Mouse (Mus musculus): Measurements from ENCODE around the gene Wfdc6b.
"Not testable (repeated sequence)": the region's sequence is repeated elsewhere in the genome, so short reads cannot be mapped to it uniquely, and the experiment has no call there.

The Wfdc6b gene

DNA sequence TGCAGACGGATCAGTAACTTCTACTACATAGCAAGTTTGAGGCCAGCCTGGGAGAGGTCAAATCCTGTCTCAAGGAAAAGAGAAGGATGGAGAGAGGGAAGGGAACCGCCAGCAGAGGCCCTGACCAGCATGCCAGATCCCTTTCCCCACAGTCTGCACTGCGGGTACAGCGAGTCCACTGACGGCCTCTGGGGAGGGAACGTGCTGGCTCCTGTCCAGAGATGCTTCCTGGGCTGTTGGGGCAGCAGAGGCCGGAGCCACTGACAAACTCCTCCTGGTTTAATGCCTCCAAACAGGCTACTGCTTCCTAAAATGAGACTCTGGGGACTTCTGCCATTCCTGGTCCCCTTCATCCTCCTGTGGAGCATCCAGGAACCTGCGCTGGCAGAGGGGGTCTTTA, at the start of gene Wfdc6b, which contains the start of gene Wfdc8:
TSS of gene Wfdc6b (plus strand) at position 52 of the 400 bp plus-strand sequence.
TSS of gene Wfdc8 (minus strand) at position 156 of the 400 bp plus-strand sequence.
- DNase-seq (ENCODE audit: low spot score in 2 of 2), result not testable (repeated sequence)

DNA sequence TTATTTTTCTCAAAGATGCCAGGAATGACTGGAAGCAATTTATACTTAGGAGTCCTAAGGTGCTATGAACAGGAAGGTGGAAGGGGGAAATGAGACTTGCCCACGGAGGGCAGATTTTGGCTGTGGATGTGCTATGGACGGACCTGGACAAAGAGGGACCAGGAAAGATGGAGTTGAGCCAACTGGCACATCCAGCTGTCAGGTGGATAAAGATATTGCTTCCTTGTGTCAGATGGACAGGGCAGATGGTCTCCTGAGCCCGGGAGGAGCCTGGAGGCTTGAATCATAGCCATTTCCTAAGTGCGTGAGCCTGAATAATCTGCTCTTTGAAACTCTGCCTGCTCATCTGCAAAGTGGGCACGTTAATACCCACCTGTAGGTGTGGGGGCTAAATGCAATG, 49.0 kb upstream of the Wfdc6b start:
- no peak for DNase-seq (ENCODE audit: low spot score in 2 of 2)

DNA sequence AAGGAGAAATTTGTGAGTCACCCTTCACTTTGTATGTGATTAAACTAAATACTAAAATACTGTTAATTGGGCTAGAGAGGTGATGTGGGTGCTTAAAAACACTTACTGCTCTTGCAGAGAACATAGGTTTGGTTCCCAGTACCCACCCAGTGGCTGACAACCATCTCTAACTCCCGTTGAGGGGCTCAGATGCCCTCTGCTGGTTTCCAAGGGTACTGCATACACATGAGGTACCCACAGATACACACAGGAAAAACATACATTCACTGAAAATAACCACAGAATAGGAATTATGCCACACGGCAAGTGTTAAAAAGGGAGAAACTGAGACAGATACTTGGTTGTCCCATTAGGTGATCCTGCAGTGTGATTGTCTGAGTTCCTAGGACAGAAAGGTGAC, 46.3 kb upstream of the Wfdc6b start:
- no peak for DNase-seq (ENCODE audit: low spot score in 2 of 2)

DNA sequence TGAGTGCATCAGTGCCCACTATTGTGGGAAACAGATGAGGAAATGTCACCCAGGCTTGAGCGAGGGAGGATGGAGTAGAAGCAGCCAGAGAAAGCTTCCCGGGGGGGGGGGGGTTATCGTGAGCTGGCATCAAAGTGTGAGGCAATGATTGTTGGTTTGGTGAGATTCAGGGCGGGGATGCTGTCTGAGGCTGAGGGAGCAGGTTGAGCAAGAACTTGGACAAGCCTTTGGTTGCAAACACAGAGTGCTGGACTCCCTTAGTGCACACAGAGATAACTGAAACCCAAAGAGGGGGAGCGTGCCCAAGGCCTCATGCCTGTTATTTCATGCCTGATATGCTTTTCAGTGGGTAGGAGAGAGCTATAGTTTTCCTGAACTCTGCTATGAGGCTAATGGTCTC, 45.9 kb upstream of the Wfdc6b start:
- DNase-seq (ENCODE audit: low spot score in 2 of 2), result no peak

DNA sequence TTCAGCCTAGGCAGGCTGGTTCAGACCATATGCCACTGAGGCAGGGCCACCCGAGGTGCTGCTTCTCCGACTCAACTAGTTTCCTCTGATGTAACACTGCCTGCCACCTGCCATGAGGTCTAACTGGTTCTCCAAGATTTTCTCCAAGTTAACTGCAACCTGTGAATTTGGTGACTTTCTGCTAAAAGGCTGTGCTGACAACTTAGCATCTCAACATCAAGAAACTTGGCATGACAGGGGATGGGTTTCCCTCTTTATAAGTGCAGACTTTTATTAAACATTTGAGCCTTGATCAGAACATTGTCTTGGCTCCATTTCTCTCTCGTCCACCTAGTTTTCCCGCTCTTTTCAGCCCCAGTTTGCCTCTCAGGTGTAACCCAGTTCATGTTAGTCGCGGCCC, 40.0 kb upstream of the Wfdc6b start, which contains the start of gene Spint3:
TSS of gene Spint3 (minus strand) at position 101 of the 400 bp plus-strand sequence.
- DNase-seq (ENCODE audit: low spot score in 2 of 2), result not testable (repeated sequence)

DNA sequence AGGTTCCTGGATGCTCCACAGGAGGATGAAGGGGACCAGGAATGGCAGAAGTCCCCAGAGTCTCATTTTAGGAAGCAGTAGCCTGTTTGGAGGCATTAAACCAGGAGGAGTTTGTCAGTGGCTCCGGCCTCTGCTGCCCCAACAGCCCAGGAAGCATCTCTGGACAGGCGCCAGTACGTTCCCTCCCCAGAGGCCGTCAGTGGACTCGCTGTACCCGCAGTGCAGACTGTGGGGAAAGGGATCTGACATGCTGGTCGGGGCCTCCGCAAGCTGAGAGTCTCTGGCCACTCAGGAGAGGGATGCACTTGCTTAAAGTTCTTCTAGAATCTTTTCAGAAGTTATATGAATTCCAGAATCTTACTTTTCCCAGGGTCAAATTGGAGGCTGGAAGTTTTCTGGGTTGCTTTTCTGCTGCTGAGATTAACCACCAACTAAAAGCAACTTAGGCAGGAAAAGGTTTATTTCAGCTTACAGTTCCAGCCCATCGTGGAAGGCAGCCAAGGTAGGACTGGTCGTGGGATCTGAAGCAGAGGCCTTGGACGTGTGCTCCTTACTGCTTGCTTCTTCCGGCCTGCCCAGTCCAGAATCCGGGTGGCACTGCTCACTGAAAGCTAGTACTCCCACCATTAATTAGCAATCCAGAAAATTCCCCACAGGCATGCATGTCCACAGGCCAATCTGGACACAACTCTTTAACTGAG, 28.1 kb upstream of the Wfdc6b start, which contains the start of gene Wfdc6a:
TSS of gene Wfdc6a (minus strand) at position 423 of the 701 bp plus-strand sequence.
- not testable (repeated sequence) for DNase-seq (ENCODE audit: low spot score in 2 of 2)

DNA sequence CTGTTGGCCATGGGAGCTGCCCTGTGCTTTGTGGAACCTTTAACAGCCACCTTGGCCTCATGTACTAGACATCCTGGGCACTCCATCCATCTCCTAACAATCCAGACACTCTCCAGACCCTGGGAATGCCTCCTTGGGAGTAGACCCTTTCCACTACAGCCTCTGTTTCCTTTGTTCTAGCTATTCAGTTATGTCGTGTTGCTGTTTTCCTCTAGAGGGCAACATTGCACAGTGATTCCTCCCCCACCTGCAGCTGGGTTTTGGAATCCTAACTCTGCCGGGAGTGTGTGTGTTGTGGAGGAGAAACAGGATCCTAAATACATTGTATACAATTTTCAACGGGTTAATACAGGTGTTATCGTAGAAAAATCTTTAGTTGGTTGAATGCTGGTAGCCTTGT, 21.3 kb upstream of the Wfdc6b start:
- DNase-seq (ENCODE audit: low spot score in 2 of 2), result no peak

DNA sequence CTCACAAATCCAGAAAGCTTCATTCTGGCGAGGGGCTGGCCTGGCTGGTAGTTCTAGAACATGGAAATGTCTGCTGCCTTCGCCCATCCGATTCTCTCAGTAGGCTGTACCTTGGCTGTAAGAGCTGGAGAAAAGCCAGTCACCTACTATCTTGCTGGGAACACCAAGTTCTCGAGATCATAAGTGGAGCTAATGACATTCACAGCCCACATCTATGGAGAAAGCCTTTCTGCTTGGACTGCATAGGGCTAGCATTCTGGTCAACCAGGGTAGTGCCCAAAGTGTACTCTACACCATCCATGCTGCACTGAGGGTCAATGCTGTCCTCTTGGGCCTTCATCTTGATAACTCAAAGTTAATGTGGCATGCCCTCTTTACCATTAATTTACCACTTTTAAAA, 19.8 kb upstream of the Wfdc6b start, which contains the start of gene Eppin:
TSS of gene Eppin (minus strand) at position 101 of the 400 bp plus-strand sequence.
- DNase-seq (ENCODE audit: low spot score in 2 of 2), result no peak

DNA sequence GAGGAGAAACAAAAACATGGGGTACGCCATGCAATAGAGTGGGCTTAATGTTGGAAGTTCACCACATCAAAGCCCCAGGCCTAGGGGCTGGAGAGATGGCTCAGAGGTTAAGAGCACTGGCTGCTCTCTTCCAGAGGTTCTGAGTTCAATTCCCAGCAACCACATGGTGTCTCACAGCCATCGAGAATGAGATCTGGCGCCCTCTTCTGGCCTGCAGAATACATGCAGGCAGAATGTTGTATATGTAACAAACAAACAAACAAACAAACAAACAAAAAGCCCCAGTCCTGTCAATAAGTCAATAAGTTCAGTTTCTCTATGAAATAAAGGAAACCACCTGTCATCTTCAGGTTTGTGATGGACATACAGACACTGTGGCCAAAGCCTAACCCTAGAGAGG, 13.1 kb upstream of the Wfdc6b start:
- no peak for DNase-seq (ENCODE audit: low spot score in 2 of 2)

DNA sequence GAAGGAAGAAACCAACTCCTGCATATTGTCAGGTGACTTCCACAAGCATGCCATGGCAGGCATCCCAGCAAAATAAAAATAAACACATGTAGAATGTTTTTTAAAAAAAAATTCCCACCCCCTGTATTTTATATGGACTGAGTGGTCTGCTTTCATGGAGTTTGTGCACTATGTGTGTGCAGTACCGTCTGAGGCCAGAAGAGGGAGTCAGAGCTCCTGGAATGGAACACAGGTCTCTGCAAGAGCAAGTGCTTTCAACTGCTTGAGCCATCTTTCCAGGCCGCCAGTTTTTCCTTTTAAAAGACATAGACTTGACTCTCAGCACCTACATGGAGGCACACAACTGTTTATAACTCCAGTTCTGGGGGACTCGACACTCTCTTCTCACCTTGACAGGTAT, 9.8 kb upstream of the Wfdc6b start:
- DNase-seq (ENCODE audit: low spot score in 2 of 2), result no peak

DNA sequence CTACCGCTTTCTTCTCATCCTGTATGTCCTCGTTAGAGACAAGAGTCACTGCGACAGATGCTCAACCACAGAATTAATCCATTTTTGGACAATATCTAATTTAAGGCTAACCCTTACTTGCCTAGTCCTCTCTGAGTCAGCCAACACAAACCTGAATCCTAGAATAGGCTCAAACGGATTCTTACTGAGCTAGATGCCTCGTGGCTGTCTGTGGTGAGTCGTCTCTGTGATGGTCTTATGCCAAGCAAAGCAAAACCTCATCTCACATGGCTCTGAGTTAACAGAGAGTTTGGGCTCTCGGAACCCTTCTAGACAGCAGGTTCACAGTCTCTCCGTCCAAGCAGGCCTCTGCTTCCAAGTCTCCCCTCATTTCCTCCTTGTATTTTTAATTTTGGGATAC, 8.9 kb upstream of the Wfdc6b start:
- DNase-seq (ENCODE audit: low spot score in 2 of 2), result no peak

DNA sequence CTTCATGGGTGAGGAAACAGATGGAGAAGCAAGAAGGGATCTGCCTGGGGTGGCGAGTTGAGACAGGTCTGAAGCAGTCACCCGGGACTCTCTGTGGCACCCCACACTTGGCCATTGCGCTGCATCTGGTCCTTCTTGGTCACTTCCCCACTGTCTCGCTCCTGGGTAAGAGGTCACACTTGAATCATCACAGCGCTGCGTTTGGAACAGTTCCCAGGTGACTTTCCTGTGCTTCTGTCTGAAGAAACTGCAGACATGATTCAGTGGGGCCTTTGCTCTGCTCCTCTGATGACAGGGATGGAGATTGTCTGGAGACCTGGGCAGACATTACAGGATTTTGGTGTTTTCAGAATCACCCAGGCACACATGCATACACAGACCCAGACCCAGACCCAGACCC, 4.5 kb upstream of the Wfdc6b start:
- DNase-seq (ENCODE audit: low spot score in 2 of 2), result no peak

DNA sequence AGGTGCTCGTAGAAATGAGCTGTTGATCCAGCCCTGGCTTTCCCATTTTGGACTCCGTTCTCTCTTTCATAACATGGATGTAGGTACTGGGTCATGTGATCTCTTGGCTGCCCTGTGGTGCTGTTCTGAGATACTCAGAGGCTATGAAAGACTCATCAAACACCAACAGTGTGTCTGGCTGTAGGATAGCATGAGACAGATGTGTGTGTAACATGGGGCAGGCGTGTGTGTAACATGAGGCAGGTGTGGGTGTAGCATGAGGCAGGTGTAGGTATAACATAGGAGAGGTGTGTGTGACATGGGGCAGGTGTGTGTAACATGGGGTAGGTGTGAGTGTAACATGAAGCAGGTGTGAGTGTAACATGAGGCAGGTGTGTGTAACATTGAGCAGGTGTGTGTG, 2.1 kb downstream of the Wfdc6b start:
- DNase-seq (ENCODE audit: low spot score in 2 of 2), result no peak

DNA sequence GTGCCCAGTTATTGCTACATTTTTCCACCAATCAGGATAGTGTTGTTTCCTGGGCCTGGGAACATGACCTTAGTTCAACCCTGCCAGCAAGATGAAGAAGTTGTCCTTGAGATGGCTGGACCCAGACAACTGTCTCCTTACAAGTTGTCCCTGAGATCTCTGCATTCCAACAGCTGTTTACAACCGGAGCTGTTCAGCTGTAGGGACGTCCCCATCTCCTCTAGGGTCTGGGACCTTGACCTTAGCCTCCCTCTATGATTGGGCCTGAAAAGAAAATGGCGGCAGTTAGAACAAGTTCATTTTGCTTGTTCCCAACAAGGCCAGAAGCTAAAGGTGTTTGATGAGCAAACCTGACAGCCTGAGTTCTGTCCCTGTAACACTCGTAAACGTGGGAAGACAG, 5.7 kb downstream of the Wfdc6b start:
- no peak for DNase-seq (ENCODE audit: low spot score in 2 of 2)

DNA sequence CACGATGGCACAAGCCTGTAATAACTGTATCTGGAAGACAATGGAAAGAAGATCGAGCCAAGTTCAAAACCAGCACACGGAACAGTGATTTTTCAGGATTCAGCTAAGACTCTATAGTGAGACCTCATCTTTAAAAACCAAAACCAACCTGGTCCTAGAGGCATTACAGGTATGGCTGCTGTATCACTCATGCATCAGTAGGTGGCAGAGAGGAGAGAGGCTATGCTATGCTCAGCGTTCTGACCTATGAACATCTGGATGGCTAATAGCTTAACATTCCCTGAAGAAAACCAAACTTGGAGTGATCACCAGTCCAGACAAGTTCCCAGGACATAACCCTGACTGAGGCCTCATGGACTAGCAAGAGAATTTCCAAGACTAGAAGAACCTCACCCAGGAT, 8.5 kb downstream of the Wfdc6b start:
- no peak for DNase-seq (ENCODE audit: low spot score in 2 of 2)

DNA sequence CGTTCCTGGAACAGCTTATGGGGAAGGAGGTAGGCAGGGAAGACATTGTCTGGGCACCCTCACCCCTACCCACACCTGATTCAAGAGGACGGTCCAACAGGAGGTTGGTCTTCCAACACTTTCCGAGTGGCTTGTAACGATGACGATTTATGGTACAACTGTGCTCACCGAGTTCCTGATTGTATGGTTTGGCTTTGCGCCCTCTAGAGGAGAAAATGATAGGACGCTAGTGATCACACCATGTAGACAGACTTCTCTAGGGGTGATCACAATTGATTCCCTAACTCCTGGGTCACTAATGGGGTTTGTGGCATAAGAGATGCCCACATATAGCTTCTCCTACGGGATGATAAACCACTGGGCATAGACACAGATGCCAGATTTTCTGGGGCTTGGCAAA, 21.9 kb downstream of the Wfdc6b start:
- DNase-seq (ENCODE audit: low spot score in 2 of 2), result no peak

DNA sequence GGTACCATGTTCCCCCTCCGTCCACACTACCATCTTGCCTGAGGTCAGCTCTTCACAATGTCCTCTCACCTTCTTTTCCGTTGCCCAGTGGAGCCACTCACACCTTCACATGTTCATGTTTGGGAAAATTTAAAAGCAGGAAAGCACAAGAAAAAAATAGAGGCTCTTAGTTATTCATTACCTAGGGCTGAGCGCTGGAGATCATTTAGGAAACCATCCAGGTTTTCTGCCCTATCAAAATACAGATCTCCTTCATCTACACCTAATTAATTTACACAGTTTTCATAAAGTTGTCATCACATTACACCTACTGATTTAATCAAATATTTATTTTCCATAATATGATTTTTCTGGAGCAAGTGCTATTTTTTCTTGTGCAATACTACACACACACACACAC, 25.4 kb downstream of the Wfdc6b start, which contains the start of gene Wfdc16:
TSS of gene Wfdc16 (minus strand) at position 101 of the 400 bp plus-strand sequence.
- no peak for DNase-seq (ENCODE audit: low spot score in 2 of 2)

DNA sequence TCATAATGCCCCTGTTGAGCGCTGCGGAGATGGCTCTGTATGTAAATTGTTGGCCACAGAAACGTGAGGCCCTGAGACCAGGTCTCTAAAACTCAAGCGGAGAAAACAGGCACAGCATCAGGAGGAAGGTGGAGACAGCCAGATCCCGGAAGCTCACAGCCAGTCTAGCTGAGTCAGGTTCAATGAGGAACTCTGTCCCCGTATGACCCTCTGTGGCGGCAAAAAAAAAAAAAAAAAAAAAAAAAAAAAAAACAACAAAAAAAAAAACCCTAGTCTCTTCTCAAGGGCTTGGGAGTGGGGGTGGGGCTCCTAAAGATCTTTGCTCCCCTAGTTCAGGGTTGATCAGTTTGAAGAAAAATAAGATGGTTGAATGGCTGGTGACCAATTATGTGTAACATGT, 27.8 kb downstream of the Wfdc6b start:
- peak; percentile 13 to 26 for DNase-seq (ENCODE audit: low spot score in 2 of 2)

DNA sequence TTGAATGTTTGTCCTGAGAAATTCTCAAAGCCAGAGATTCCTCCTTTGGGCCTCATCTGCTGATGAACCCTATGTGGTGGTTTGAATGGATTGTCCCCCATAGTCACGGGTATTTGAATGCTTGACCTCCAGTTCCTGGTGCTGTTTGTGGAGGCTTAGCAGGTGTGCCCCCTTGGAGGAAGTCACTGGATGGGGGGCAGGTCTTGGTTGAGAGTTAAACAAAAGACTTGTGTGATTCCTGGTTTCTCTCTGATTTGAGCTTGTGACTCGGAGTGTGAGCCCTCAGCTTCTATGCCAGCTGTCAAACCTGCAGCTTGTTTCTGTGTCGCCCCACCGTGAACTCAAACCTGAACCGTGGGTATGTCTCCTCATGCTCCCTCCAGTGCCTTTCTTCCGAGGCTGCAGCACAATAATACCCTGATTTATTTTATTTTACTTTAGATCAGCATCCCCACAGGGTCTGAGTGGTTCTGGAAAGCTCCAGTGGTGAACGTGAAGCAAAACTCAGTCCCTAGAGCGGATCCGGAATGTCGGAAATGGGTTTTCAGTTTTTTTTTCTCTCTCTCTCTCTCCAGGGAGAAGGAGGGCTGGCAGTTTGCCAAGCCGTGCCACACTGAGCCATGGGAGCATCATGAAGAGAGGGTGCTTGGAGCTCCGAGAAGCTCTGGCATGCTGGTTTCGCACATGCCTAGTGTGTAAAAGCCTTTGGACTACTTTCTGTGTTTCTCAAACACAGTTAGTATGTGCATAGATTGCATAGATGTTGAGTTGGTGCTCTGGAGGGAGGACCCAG, 28.8 kb downstream of the Wfdc6b start:
- DNase-seq (ENCODE audit: low spot score in 2 of 2), result no peak

DNA sequence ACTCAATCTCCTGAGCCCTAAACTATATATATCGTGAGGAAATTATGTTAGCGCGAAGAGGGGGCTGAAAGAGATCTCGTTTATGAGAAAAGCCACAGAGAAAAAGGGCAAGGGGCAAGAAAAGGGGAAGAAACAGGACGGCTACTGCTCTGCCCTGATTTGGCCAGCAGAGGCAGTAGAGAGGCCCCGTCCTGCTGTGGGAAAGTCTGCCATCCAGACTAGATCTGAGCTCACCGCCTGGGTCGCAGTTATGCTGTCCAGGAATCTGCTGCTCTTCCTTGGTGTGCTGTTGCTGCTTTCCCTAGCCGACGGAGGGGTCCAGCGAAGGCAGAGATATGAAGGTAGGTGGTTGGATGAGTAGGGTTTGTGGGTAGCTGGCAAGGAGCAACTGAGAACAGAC, 42.5 kb downstream of the Wfdc6b start, which contains the start of gene Wfdc10:
TSS of gene Wfdc10 (plus strand) at position 189 of the 400 bp plus-strand sequence.
- peak; percentile 25 to 35 for DNase-seq (ENCODE audit: low spot score in 2 of 2)

DNA sequence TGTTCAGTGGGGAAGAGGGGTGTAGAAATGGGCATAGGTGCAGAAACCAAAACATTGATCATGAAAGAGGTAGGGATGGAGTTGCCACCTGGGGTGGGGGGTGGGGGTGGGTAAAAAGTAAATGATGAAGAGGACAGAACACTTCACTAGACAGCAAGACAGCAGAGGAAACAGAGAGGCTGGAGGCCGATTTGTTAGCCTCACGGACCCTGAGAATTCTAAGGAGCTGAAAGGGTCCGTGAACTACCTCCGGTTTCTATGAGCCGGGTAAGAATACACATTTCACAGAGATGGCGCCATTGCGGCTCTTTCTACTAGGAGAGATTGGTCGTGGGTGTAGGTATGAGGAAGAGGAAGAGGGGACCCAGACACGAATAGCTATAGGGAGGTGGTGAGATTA, 43.2 kb downstream of the Wfdc6b start, which contains the start of gene Wfdc9:
TSS of gene Wfdc9 (minus strand) at position 101 of the 400 bp plus-strand sequence.
- DNase-seq (ENCODE audit: low spot score in 2 of 2), result no peak

DNA sequence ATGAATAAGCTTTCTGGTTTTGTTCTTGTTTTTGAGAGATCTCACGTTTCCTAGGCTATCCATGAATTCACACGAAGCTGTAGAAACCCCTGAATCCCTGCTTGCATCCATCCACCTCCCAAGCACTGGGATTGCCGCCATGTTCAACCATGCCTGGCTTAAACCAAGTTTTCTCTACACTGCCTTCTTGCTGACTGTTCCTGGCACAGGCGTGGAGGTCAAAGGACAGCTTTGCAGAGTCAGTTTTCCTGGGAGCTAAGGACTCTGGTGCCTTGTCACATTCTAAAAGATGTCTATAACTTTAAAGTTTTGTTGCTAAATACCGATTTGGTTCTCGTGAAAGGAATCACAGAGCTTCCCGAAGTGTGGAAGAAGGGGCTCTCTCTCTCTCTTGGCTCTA, 51.5 kb downstream of the Wfdc6b start:
- DNase-seq (ENCODE audit: low spot score in 2 of 2), result no peak
